Mouse (Mus musculus) hindbrain, embryonic 11.5 days (tissue): ENCODE data around the gene Pxn. TPM values are rescaled to one million over a fixed set of nuclear protein-coding genes. Genes with fewer than 3 reads are reported as not detected.

Experiments
- ATAC-seq: fragments of 200-750 bp; cut with Nextera tagmentation; 2 replicates; pipeline ENCODE4 v1.8.0; 2017; ENCODE audit warnings: mild to moderate bottlenecking, moderate TSS enrichment, moderate library complexity; ENCODE audit not compliant: low FRiP score
- DNase-seq: peaks from one replicate; pipeline ENCODE4 v3.0.0-alpha.2; 2015; ENCODE audit warnings: low spot score
- H3K27ac ChIP-seq: fragments of 300-500 bp; sonication (generic); 2 replicates; pipeline ENCODE4 v1.5.1; 2014; ENCODE audit warnings: mild to moderate bottlenecking, low read depth, low read length
- H3K27me3 ChIP-seq: fragments of 300-500 bp; sonication (generic); 2 replicates; pipeline ENCODE4 v1.6.1; 2014; ENCODE audit warnings: mild to moderate bottlenecking, low read length, moderate library complexity, mixed read lengths; ENCODE audit not compliant: control insufficient read depth, insufficient read depth
- H3K36me3 ChIP-seq: fragments of 300-500 bp; sonication (generic); 2 replicates; pipeline ENCODE4 v1.6.1; 2014; ENCODE audit warnings: mild to moderate bottlenecking, low read length, moderate library complexity, mixed read lengths; ENCODE audit not compliant: control insufficient read depth, insufficient read depth
- H3K4me1 ChIP-seq: fragments of 300-500 bp; sonication (generic); replicated peaks from 2 replicates; pipeline ENCODE4 v1.6.1; 2014; ENCODE audit warnings: low read length, mixed read lengths; ENCODE audit not compliant: control insufficient read depth, insufficient read depth
- H3K4me2 ChIP-seq: fragments of 300-500 bp; sonication (generic); replicated peaks from 2 replicates; pipeline ENCODE4 v1.6.1; 2014; ENCODE audit warnings: mild to moderate bottlenecking, low read depth, low read length
- H3K4me3 ChIP-seq: fragments of 300-500 bp; sonication (generic); 2 replicates; pipeline ENCODE4 v1.5.1; 2014; ENCODE audit warnings: low read depth, low read length
- H3K9ac ChIP-seq: fragments of 300-500 bp; sonication (generic); 2 replicates; pipeline ENCODE4 v1.6.1; 2014; ENCODE audit warnings: low read depth, low read length
- H3K9me3 ChIP-seq: fragments of 300-500 bp; sonication (generic); 2 replicates; pipeline ENCODE4 v1.6.1; 2016; ENCODE audit warnings: low read length; ENCODE audit not compliant: control insufficient read depth
- WGBS: fragments of 180-500 bp; shearing (Covaris S2); extraction: QIAGEN DNeasy Blood & Tissue Kit; methylation state at CpG from one replicate; pipeline ENCODE4 v1.1.7; 2014; 5-methylcytosine and 5-hydroxymethylcytosine counted together
- polyA plus RNA-seq: library from polyadenylated mRNA; unstranded; fragments of >200 nt; fragmentation: Nextera tagmentation; extraction: Ambion mirVana; gene quantifications from 2 replicates; pipeline ENCODE4 v1.2.1, GENCODE M21; 2014

Pxn gene
- 9.0 and 10.1 TPM in 2 replicates for polyA plus RNA-seq

GRCm38 (mm10) chr5:115506454-115507201 is at the start of gene Pxn:
Pxn (plus strand) TSS chr5:115506676.
- Histone ChIP-seq H3K9me3 (no peaks in the 10 kb centered on the region), H3K9ac (peak within 1 kb of the TSS; percentile 76), H3K4me2 (peak within 1 kb of the TSS; percentile 84), H3K4me3 (peak within 1 kb of the TSS; percentile 79), H3K36me3 (no peaks in the 10 kb centered on the region), H3K27me3 (no peaks in the 10 kb centered on the region), H3K27ac (no peak within 1 kb of the TSS), H3K4me1 (peaks cover 15% of the 10 kb centered on the region)
- peak; percentile 97 for DNase-seq
- peak; percentile 84 for ATAC-seq
- WGBS = 0% methylated on average over 41 of the region's 74 CpGs

GRCm38 (mm10) chr5:115458918-115459317 is 47.6 kb upstream of the Pxn start:
- Histone ChIP-seq H3K9me3 (no peaks in the 10 kb centered on the region), H3K9ac (no peak overlapping the region), H3K4me3 (no peak overlapping the region), H3K4me1 (no peaks in the 10 kb centered on the region), H3K27me3 (no peaks in the 10 kb centered on the region), H3K27ac (no peak overlapping the region), H3K36me3 (peaks cover 8% of the 10 kb centered on the region), H3K4me2 (no peak overlapping the region)
- no peak for ATAC-seq
- DNase-seq = no peak
- 71% methylated on average over 13 of the region's 13 CpGs for WGBS

- Histone ChIP-seq H3K9ac (no peak overlapping the region), H3K4me1 (no peaks in the 10 kb centered on the region), H3K9me3 (no peaks in the 10 kb centered on the region), H3K36me3 (no peaks in the 10 kb centered on the region), H3K4me2 (no peak overlapping the region), H3K27me3 (no peaks in the 10 kb centered on the region), H3K27ac (no peak overlapping the region), H3K4me3 (no peak overlapping the region)
- ATAC-seq = no peak
- DNase-seq = no peak
- 79% methylated on average over 18 of the region's 18 CpGs for WGBS
Observed at GRCm38 (mm10) chr5:115464408-115465115, 41.9 kb upstream of the Pxn start.

GRCm38 (mm10) chr5:115465642-115466420 is 40.6 kb upstream of the Pxn start, which contains the start of gene Pla2g1b:
Pla2g1b (plus strand) TSS chr5:115466262.
- H3K27ac ChIP-seq = no peak within 1 kb of the TSS
- WGBS = 52% methylated on average over 9 of the region's 9 CpGs
- no peaks in the 10 kb centered on the region for H3K27me3 ChIP-seq
- H3K36me3 ChIP-seq = no peaks in the 10 kb centered on the region
- no peak within 1 kb of the TSS for H3K4me2 ChIP-seq
- ATAC-seq (no peak), DNase-seq (no peak)
- no peaks in the 10 kb centered on the region for H3K4me1 ChIP-seq
- H3K9me3 ChIP-seq = no peaks in the 10 kb centered on the region
- no peak within 1 kb of the TSS for H3K4me3 ChIP-seq
- H3K9ac ChIP-seq = no peak within 1 kb of the TSS

- Histone ChIP-seq H3K4me3 (no peak overlapping the region), H3K4me2 (no peak overlapping the region), H3K9me3 (no peaks in the 10 kb centered on the region), H3K9ac (no peak overlapping the region), H3K4me1 (no peaks in the 10 kb centered on the region), H3K27ac (no peak overlapping the region), H3K36me3 (no peaks in the 10 kb centered on the region), H3K27me3 (no peaks in the 10 kb centered on the region)
- ATAC-seq (no peak), DNase-seq (no peak)
- WGBS = 67% methylated on average over 6 of the region's 6 CpGs
Observed at GRCm38 (mm10) chr5:115469791-115470190, 36.7 kb upstream of the Pxn start.

- 36% methylated on average over 20 of the region's 20 CpGs for WGBS
- Histone ChIP-seq H3K4me2 (no peak overlapping the region), H3K4me3 (no peak overlapping the region), H3K9me3 (no peaks in the 10 kb centered on the region), H3K27me3 (no peaks in the 10 kb centered on the region; the same call in 1 of the 2 replicates), H3K9ac (no peak overlapping the region), H3K27ac (no peak overlapping the region), H3K4me1 (no peaks in the 10 kb centered on the region; the same call in 1 of the 2 replicates), H3K36me3 (no peaks in the 10 kb centered on the region)
- no peak for ATAC-seq
- peak; percentile 82 for DNase-seq
Observed at GRCm38 (mm10) chr5:115470766-115471531, 35.5 kb upstream of the Pxn start.

GRCm38 (mm10) chr5:115473191-115473590 is 33.3 kb upstream of the Pxn start:
- ATAC-seq = no peak

More at GRCm38 (mm10) chr5:115473191-115473590, 33.3 kb upstream of the Pxn start:
- H3K4me3 ChIP-seq = no peak overlapping the region
- WGBS = 79% methylated on average over 10 of the region's 10 CpGs
- DNase-seq = no peak
- no peak overlapping the region for H3K27ac ChIP-seq
- H3K27me3 ChIP-seq = no peaks in the 10 kb centered on the region; the same call in 1 of the 2 replicates
- no peak overlapping the region for H3K9ac ChIP-seq
- H3K4me2 ChIP-seq = no peak overlapping the region
- H3K4me1 ChIP-seq = no peaks in the 10 kb centered on the region; the same call in 1 of the 2 replicates
- H3K36me3 ChIP-seq = no peaks in the 10 kb centered on the region
- no peaks in the 10 kb centered on the region for H3K9me3 ChIP-seq
